Mouse (Mus musculus): ENCODE data around the gene Stk25. TPM values are rescaled to one million over a fixed set of nuclear protein-coding genes. Genes with fewer than 3 reads are reported as not detected.

Gene Stk25
- total RNA-seq, 1 experiment from 2014 or later = 59.3 TPM

GRCm38 (mm10) chr1:93679889-93680568, 21.6 kb upstream of the Stk25 start:
- ATAC-seq (replicated peaks in 1 of 2; ENCODE audit: insufficient read depth in 1 of 2, low FRiP score in 2 of 2, low TSS enrichment in 1 of 2, low read depth in 1 of 2, poor library complexity in 2 of 2, severe bottlenecking in 2 of 2) = peak; percentile 85 to 88

- ATAC-seq (replicated peaks in 1 of 2; ENCODE audit: insufficient read depth in 1 of 2, low FRiP score in 2 of 2, low TSS enrichment in 1 of 2, low read depth in 1 of 2, poor library complexity in 2 of 2, severe bottlenecking in 2 of 2) = no peak
These were observed 19.9 kb upstream of the Stk25 start for GRCm38 (mm10) chr1:93678386-93678785.

- no peak for ATAC-seq (replicated peaks in 1 of 2; ENCODE audit: insufficient read depth in 1 of 2, low FRiP score in 2 of 2, low TSS enrichment in 1 of 2, low read depth in 1 of 2, poor library complexity in 2 of 2, severe bottlenecking in 2 of 2)
These were observed 14.2 kb upstream of the Stk25 start for GRCm38 (mm10) chr1:93672682-93673081.

GRCm38 (mm10) chr1:93669941-93670340, 11.5 kb upstream of the Stk25 start:
- no peak for ATAC-seq (replicated peaks in 1 of 2; ENCODE audit: insufficient read depth in 1 of 2, low FRiP score in 2 of 2, low TSS enrichment in 1 of 2, low read depth in 1 of 2, poor library complexity in 2 of 2, severe bottlenecking in 2 of 2)

- ATAC-seq (replicated peaks in 1 of 2; ENCODE audit: insufficient read depth in 1 of 2, low FRiP score in 2 of 2, low TSS enrichment in 1 of 2, low read depth in 1 of 2, poor library complexity in 2 of 2, severe bottlenecking in 2 of 2) = peak; percentile 96 to 97
These were observed 10.5 kb upstream of the Stk25 start for GRCm38 (mm10) chr1:93668791-93669548.

- ATAC-seq (replicated peaks in 1 of 2; ENCODE audit: insufficient read depth in 1 of 2, low FRiP score in 2 of 2, low TSS enrichment in 1 of 2, low read depth in 1 of 2, poor library complexity in 2 of 2, severe bottlenecking in 2 of 2) = peak; percentile 50 to 58; a peak in 3 of 4 replicates
These were observed 9.4 kb upstream of the Stk25 start for GRCm38 (mm10) chr1:93667760-93668400.

- ATAC-seq (replicated peaks in 1 of 2; ENCODE audit: insufficient read depth in 1 of 2, low FRiP score in 2 of 2, low TSS enrichment in 1 of 2, low read depth in 1 of 2, poor library complexity in 2 of 2, severe bottlenecking in 2 of 2) = no peak
These were observed 1.5 kb downstream of the Stk25 start for GRCm38 (mm10) chr1:93657025-93657360.

GRCm38 (mm10) chr1:93656325-93657024, 2.0 kb downstream of the Stk25 start:
- no peak for ATAC-seq (replicated peaks in 1 of 2; ENCODE audit: insufficient read depth in 1 of 2, low FRiP score in 2 of 2, low TSS enrichment in 1 of 2, low read depth in 1 of 2, poor library complexity in 2 of 2, severe bottlenecking in 2 of 2)

- ATAC-seq (replicated peaks in 1 of 2; ENCODE audit: insufficient read depth in 1 of 2, low FRiP score in 2 of 2, low TSS enrichment in 1 of 2, low read depth in 1 of 2, poor library complexity in 2 of 2, severe bottlenecking in 2 of 2) = no peak
These were observed 3.7 kb downstream of the Stk25 start for GRCm38 (mm10) chr1:93654798-93655197.

- peak in 1 of 2 experiments; percentile 44; a peak in 3 of 4 replicates for ATAC-seq (replicated peaks in 1 of 2; ENCODE audit: insufficient read depth in 1 of 2, low FRiP score in 2 of 2, low TSS enrichment in 1 of 2, low read depth in 1 of 2, poor library complexity in 2 of 2, severe bottlenecking in 2 of 2)
These were observed 4.2 kb downstream of the Stk25 start for GRCm38 (mm10) chr1:93654275-93654674.

- ATAC-seq (replicated peaks in 1 of 2; ENCODE audit: insufficient read depth in 1 of 2, low FRiP score in 2 of 2, low TSS enrichment in 1 of 2, low read depth in 1 of 2, poor library complexity in 2 of 2, severe bottlenecking in 2 of 2) = 0 out of 4 replicates have a peak, but pooled peaks have one; percentile 39 to 59
These were observed 8.8 kb downstream of the Stk25 start for GRCm38 (mm10) chr1:93649604-93650172.

- no peak for ATAC-seq (replicated peaks in 1 of 2; ENCODE audit: insufficient read depth in 1 of 2, low FRiP score in 2 of 2, low TSS enrichment in 1 of 2, low read depth in 1 of 2, poor library complexity in 2 of 2, severe bottlenecking in 2 of 2)
These were observed 15.8 kb downstream of the Stk25 start for GRCm38 (mm10) chr1:93642692-93643091.

- ATAC-seq (replicated peaks in 1 of 2; ENCODE audit: insufficient read depth in 1 of 2, low FRiP score in 2 of 2, low TSS enrichment in 1 of 2, low read depth in 1 of 2, poor library complexity in 2 of 2, severe bottlenecking in 2 of 2) = no peak
These were observed 16.5 kb downstream of the Stk25 start for GRCm38 (mm10) chr1:93641978-93642377.

- ATAC-seq (replicated peaks in 1 of 2; ENCODE audit: insufficient read depth in 1 of 2, low FRiP score in 2 of 2, low TSS enrichment in 1 of 2, low read depth in 1 of 2, poor library complexity in 2 of 2, severe bottlenecking in 2 of 2) = peak in 1 of 2 experiments; percentile 17; a peak in 2 of 4 replicates
These were observed 22.1 kb downstream of the Stk25 start for GRCm38 (mm10) chr1:93636211-93636897.

GRCm38 (mm10) chr1:93635580-93636192, 22.8 kb downstream of the Stk25 start:
- peak; percentile 99 for ATAC-seq (replicated peaks in 1 of 2; ENCODE audit: insufficient read depth in 1 of 2, low FRiP score in 2 of 2, low TSS enrichment in 1 of 2, low read depth in 1 of 2, poor library complexity in 2 of 2, severe bottlenecking in 2 of 2)

GRCm38 (mm10) chr1:93635091-93635579, 23.3 kb downstream of the Stk25 start:
- ATAC-seq (replicated peaks in 1 of 2; ENCODE audit: insufficient read depth in 1 of 2, low FRiP score in 2 of 2, low TSS enrichment in 1 of 2, low read depth in 1 of 2, poor library complexity in 2 of 2, severe bottlenecking in 2 of 2) = peak in 1 of 2 experiments; percentile 27; a peak in 2 of 4 replicates

All from hematopoietic stem cell, adult 5-6 weeks (primary cell).